Mouse (Mus musculus): ENCODE data around the gene Ndufv1.
A peak's percentile ranks its signal among the peaks of the same experiment; 100 is the strongest.
"Not testable (repeated sequence)": the region's sequence is repeated elsewhere in the genome, so short reads cannot be mapped to it uniquely, and the experiment has no call there.

Ndufv1 gene

DNA sequence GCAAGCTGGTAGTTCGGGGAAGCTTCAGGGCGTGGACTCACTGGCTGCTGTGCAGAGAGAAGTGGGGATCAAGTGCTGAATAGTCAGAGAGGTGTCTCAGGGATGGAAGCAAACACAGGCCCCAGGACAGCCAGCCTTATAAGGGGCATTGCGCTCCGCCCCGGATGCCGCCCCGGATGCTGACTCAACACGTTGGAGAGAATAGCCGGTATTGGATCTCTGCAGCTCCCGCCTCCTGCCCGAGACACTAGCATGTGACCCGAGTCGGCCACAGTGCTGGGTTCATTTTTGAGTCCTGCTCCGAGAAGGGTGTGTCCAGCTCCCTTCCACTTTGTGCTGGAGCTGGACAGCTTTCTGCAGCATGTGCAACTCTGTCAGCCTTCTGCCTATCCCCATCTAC lies 29.5 kb upstream of the Ndufv1 start:
- DNase-seq (ENCODE audit: low spot score in 2 of 2): no peak

DNA sequence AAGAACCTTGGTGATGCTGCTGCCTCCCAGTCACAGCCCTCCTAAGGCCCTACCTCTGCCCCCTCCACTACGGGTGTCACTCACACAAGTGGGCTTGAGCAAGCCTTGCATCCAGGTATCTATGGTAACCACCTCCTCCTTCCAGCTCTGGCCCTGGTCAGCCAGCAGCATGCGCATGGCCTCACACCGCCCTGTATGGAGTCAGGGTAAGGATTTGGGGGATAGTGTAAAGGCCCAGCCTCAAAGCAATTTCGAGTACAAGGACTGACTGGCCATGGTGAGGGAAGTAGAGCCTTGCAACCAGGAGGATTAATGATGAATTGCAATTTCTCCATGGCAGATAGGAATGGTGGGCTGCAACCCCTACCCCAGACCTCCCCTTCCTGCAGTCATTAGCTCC lies 28.9 kb upstream of the Ndufv1 start:
- DNase-seq (ENCODE audit: low spot score in 2 of 2): not testable (repeated sequence)

DNA sequence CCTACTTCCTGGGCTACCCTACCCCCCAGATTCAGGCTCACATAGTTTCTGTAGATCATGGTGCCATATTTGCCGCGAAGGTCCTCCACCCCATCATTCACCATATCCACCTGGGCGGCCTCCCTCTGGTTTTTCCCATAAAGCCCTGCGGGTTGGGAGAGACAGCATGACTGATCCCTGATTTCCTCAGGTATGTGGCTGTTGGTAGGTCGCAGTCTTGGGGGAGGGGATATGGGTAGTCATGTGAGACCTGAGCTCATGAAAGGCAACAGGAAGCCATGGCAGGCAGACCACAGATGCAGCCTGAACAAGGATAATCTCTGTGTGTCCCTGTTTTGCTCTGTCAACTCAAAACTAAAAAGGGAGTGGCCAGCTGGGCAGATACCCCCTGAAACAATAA lies 28.3 kb upstream of the Ndufv1 start:
- not testable (repeated sequence) for DNase-seq (ENCODE audit: low spot score in 2 of 2)

DNA sequence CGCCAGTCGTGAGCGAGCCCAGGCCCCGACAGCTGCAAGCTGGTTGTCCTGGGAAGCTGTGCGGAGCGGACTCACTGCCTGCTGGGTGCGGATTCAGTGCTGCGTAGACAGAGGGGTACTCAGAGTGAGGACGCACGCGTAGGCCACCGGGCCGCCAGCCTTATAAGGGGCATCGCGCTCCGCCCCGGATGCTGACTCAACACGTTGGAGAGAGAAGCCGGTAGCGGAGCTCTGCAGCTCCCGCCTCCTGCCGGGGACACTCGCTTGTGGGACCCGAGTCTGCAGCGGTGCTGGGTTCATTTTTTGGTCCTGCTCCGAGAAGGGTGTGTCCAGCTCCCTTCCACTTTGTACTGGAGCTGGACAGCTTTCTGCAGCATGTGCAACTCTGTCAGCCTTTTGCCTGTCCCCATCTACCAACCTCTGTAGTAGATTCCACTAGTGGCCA lies 25.2 kb upstream of the Ndufv1 start, which contains the start of gene Gstp1:
Gene Gstp1 (minus strand): TSS at position 198 of the 445 bp plus-strand sequence.
- peak; percentile 75 to 92 for DNase-seq (ENCODE audit: low spot score in 2 of 2)

DNA sequence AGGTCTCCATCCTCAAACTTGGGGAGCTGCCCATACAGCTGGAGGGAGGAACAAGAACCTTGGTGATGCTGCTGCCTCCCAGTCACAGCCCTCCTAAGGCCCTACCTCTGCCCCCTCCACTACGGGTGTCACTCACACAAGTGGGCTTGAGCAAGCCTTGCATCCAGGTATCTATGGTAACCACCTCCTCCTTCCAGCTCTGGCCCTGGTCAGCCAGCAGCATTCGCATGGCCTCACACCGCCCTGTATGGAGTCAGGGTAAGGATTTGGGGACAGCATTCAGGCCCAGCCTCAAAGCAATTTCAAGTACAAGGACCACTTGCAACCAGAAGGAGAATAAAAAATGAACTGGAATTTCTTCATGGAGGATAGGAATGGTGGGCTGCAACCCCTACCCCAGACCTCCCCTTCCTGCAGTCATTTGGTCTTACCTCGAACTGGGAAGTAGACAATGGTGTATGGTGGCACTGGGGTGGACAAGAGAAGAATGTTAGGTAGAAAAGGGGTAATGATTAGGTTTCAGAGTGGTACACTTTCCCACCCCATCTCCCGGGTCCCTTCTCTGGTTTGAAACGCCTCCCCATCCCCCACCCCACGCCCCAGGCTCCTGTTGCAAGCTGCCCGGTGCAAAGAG lies 24.7 kb upstream of the Ndufv1 start:
- not testable (repeated sequence) for DNase-seq (ENCODE audit: low spot score in 2 of 2)

DNA sequence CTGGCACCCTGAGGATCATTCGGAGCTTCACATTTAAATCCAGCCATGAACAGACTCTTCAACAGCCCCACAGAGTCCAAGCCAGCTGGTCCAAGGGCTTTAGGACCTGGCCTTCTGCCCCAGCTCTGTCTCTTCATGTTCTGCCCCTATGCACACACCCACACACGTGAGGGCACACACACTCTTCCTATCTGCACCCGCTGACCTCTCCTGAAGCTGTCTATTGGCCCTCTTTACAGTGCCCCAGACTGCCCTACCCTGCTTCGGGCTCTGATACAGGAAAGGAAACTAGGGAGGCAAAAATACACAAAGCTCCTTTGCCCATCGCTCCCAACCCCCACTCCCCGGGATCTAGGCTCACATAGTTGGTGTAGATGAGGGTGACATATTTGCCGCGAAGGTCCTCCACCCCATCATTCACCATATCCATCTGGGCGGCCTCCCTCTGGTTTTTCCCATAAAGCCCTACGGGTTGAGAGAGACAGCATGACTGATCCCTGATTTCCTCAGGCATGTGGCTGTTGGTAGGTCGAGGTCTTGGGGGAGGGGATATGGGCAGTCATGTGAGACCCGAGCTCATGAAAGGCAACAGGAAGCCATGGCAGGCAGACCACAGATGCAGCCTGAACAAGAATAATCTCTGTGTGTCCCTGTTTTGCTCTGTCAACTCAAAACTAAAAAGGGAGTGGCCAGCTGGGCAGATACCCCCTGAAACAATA lies 23.9 kb upstream of the Ndufv1 start:
- no peak for DNase-seq (ENCODE audit: low spot score in 2 of 2)

DNA sequence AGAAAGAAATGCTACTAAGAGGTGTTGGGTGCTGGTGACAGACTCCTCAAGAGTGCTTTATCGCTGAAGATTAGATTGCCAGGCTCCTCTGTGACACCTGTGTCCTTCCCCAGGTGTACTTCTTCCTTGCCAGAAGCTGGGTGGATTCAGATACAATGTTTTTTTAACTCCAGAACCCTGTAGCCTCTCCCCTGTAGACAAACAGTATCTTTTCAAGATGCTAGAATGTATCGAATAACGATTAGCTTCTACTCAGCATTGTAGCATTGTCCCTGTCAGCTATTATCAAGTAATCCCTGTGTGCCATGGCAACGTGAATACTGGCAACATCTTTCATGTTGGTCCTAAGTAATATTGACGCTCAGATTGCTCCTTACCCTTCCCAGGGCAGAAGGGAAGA lies 21.1 kb upstream of the Ndufv1 start:
- DNase-seq (ENCODE audit: low spot score in 2 of 2): no peak

DNA sequence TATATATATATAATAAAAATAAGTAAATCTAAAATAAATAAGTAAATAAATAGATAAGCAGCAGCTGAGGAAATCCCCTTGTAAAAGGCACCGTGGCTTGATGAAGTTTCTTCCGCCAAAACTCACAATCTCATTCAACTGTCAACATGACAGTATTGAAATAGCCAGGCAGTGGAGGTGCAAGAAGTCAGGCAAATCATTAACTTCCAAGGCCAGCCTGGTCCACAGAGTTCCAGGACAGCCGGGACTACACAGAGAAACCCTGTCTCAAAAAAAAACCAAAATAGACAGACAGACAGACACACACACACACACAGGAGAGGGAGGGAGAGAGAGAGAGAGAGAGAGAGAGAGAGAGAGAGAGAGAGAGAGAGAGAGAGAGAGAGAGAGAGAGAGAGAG lies 20.7 kb upstream of the Ndufv1 start:
- DNase-seq (ENCODE audit: low spot score in 2 of 2): no peak

DNA sequence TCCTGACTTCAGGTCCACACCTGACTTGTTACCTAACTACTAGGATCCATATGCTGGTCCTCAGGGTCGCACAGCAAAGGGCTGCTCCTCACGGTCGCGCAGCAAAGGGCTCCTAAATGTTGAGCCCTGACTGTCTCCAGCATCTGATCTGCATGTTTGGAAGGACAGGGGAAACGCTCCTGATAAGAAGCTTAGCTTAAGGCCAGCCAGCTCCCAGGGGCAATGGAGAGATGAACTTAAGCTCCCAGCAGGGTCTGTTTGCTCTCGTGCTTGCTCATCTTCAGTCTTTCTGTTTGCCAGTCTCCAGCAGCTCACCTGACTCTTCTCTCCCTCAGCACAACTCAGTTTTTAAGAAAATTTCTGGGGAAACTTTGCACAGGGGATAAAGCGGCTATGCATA lies 20.1 kb upstream of the Ndufv1 start:
- DNase-seq (ENCODE audit: low spot score in 2 of 2): no peak

DNA sequence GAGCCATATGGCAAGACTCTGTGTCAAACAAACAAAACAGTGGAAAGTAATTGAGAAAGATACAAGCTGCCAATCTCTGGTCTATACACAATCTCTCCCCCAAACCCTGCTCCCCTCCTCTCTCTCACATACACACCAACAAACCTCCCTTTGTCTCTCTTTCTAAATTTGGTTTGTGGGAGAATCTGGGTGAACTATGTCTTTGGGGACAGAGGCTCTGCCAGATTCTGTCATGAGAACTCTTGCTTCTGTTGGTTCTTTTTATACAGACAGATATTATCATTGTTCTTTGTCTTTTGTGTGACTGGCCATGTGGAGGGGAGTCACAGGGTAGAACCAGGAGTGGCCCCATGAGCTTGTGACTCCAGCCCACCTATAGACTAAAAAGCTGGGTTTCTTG lies 15.0 kb upstream of the Ndufv1 start:
- no peak for DNase-seq (ENCODE audit: low spot score in 2 of 2)

DNA sequence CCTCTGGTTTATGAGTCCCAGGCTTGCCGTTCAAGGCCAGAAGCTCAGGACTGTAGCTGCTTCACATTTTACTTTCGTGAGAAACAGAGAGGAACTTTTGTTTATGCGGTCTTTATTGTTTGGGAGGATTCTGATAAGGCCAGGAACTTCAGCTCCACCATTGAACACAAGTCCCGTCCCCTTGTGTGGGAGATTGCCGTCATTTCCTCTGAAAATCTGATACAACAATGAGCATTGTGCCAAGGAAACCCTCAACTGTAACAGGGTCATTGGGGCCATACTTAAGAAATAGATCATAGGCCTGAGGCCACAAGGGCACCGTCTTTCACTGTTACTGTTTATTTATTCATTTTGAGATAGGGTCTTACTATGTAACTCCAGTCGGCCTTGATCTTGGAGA lies 10.6 kb upstream of the Ndufv1 start:
- no peak for DNase-seq (ENCODE audit: low spot score in 2 of 2)

DNA sequence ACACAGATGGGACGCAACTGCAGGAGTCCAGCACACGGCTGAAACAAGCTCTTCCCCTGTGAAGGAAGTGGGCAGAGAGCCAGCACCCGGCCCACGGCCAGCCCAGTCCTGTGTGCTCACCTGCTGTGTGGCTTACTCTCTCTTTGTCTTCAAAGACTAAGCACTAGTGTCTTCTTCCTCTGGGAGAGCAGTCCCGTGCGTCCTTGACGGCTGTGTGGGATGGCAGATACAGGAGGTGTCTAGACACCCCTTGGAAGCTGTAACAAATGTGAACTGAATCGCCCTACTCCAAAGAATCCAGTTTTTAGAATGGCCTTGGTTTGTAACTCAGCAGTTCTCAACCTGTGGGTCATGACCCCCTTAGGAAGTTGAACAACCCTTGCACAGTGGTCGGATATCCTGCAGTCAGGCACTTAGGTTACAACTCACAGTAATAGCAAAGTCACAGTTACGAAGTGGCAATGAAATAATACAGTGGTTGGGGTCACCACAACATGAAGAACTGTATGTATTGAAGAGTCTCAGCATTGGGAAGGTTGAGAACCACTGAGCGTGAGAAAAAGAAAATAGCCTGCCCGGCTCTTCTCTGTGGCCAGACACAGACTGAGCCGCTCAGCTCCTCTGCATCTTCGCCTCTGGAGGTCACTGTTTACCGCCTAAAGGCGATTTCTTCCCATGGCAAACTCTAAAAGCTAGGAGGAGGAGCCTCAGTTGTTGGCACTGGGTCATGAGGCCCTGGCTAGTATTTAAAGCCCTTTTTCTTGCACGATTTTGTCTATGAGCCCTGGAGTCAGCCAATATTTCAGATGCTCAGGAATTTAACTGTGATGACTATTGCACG lies 6.4 kb upstream of the Ndufv1 start:
- DNase-seq (ENCODE audit: low spot score in 2 of 2): peak in 1 of 2 experiments; percentile 89

DNA sequence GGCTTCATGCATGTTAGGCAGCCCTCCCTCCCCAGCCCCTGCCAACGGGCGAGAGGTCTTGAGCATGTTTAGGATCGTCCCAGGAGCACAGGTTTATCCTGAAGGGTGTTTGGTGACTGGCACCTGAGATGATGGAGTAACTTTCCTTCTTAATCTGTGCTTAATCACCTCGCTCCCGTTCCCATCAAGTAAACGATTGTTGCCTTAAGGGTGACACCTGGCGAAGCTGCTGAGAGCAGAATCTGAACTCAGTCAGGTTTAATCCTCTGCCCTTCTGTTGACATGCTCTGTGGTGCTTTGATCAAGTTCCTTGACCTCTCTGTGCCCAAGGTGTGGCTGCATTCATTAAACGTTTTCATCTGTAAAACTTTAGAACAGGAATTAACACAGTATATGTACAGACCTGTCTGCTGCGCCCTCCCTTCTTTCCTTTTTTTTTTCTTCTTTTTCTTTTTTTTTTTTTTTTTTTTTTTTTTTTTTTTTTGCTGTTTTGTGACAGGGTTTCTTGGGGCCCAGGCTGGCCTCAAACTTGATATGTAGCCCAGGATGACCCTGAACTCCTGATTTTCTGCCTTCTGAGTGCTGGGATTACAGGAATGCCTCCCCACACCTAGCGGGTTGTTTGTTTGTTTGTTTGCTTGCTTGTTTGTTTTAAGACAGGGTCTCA lies 5.4 kb upstream of the Ndufv1 start:
- no peak for DNase-seq (ENCODE audit: low spot score in 2 of 2)

DNA sequence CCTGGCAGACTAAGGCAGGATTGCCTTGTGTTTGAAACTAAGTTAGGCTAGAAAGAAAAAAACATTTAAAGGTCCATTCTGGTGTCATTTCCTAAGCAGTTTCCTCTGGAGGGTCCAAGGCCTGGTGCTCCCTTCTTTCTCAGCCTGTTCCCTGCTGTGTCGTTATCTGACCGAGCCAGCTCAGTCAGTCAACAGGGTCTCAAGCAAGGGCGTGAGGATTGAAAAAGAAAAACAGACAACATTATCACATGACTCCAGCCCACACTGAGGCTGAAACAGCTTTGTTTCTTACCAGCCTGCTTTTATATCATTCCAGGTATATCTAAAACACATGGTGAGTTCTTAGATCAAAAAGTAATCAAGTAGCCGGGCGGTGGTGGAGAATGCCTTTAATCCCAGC lies 3.0 kb upstream of the Ndufv1 start:
- no peak for DNase-seq (ENCODE audit: low spot score in 2 of 2)

DNA sequence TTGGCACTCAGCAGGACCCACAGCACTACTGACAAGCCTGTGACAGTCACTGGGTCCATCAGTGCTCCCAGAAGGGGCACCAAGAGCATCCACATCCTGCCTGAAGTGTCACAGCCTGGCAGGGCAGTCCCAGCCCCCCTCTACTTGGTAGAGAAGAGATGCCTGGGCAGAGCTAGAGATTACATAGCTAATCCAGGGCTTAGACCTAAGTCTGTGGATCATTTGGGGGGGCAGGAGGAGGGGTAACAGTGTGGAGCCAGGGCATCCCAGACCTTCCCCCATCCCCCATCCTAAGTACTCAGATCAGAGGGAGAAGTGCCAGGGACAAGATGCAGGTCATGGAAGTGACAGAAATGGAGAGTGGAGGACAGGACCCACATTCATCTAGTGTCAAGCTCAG lies 2.2 kb upstream of the Ndufv1 start:
- DNase-seq (ENCODE audit: low spot score in 2 of 2): no peak

DNA sequence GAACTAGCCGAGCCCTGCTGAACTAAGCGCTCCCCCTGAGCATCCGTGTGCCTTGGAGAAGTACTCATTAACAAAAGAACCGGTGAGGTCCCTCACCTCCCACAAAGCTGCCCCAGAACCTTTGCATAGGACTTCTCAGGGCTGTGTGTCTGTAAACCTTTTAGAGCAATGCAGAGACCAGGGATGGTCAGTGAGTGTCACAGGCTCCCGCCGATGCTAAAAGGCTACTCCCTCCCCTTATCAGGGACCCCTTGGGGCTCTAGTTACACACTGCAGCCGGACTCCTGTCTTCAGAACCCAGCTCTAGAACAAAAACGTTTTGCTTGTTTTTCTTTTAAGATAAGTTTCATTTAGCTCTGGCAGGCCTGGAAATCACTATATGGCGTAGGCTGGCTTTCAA lies 460 bp upstream of the Ndufv1 start:
- no peak for DNase-seq (ENCODE audit: low spot score in 2 of 2)

DNA sequence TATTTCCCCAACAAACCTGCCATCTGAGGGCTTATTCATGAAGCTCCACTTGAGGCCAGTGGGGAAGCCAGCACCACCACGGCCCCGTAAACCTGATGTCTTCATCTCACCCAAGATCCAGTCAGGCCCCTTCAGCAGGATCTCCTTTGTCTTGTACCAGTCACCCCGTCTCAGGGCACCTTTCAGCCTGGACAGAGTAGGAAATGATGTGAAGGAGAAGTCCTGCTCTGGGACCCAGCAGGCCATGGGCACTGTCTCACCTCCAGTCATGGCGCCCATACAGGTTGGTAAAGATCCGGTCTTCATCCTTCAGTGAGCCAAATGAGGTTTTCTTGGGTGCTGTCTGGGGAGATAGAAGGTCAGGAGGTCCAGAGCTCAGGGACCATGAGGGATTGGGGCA lies 1.5 kb downstream of the Ndufv1 start:
- DNase-seq (ENCODE audit: low spot score in 2 of 2): no peak

DNA sequence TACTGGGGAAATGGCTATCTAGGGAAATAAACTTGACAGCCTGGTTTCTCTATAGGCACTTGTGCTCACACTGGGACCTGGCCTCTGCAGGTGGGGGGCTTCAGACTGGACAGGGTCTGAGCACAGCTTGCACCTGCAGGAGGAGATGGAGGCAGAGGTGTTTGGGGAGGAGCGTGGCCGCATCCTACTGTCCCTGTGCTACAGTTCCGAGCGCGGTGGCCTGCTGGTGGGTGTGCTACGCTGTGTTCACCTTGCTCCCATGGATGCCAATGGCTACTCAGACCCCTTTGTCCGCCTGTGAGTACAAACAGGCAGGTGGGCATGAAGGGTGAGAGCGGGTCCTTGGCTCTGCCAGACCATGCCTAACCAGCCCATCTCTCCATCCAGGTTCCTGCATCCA lies 6.6 kb downstream of the Ndufv1 start:
- DNase-seq (ENCODE audit: low spot score in 2 of 2): no peak

DNA sequence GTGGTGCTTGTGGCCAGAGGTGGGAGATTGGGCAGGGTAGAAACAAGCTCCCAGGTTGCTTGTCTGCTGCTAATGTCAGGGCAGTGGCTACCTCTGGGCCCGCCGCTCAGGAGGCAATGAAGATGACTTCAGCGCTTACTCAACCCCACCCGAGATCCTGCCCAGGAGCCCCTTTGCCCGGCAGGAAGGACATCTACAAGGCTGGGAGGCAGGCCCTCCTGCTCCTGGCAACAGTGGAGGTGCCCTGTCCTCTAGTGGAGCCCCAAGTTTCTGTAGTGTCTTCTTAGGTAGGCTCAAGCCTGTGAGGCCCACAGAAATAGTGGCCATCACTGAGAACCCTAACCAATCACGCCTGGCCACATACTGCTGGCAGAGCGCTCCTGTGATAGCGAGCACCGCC lies 7.5 kb downstream of the Ndufv1 start:
- no peak for DNase-seq (ENCODE audit: low spot score in 2 of 2)

DNA sequence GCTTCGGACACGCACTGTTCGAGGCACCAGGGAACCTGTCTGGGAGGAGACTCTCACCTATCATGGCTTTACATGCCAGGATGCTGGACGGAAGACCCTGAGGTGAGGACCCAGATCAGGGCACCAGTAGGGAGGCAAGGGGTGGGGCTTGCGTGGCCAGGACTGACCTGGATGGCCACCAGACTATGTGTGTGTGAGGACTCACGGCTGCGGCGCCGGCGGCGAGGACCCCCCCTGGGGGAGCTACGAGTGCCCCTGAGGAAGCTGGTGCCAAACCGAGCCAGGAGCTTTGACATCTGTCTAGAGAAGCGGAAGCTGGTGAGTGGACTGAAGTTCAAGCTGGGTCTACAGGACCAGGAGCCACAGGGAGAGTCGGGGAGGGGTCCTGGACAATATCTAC lies 8.3 kb downstream of the Ndufv1 start:
- DNase-seq (ENCODE audit: low spot score in 2 of 2): no peak

DNA sequence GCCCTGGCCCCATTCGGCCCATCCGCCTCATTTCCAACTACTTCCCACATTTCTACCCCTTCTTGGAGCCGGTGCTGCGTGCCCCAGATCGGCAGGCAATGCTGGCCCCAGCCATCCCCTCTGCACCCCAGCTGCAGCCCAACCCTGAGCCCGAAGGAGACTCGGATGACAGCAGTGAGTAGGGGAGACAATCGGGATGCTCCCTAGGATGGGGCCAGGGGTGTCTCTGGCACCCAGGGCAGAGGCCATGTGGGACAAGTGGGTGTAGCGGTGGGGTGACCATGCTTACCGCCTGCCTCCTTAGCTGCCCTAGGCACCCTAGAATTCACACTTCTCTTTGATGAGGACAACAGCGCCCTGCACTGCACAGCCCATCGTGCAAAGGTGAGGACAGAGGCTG lies 9.0 kb downstream of the Ndufv1 start:
- DNase-seq (ENCODE audit: low spot score in 2 of 2): no peak

DNA sequence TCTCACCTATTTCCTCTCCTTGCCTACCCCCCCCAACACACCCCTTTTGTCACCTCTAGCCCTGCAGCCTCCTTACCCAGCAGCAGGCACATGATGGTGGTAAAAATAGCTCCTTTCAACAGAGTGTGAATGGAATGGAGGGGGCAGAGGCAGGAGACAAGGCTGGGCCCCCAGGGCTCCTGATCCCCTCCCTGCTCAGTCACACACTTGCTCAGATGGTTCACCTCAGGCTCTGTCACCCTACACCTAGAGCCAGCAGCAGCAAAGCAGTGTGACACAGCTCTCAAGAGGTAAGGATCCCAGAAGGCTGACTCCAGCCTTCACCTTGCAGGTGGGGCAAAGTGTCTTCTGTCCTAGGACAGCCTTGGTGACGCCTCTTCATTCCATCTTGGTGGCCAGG lies 9.5 kb downstream of the Ndufv1 start, which contains the start of gene Doc2g:
Gene Doc2g (plus strand): TSS at position 202 of the 400 bp plus-strand sequence.
- no peak for DNase-seq (ENCODE audit: low spot score in 2 of 2)

Data from left cerebral cortex, adult 9 months (tissue).